Mouse (Mus musculus) bone marrow macrophage, adult 2 months (primary cell): ENCODE results near the gene Psmb10.

Experiments
- CTCF ChIP-seq: IDR thresholded peaks from 2 replicates; pipeline ENCODE4 v1.5.1; 2012; ENCODE audit warnings: low read depth, mild to moderate bottlenecking, low read length, moderate library complexity
- POLR2A ChIP-seq: IDR thresholded peaks from 2 replicates; pipeline ENCODE4 v1.6.1; 2012; ENCODE audit warnings: mild to moderate bottlenecking, low read depth, low read length, borderline replicate concordance

DNA sequence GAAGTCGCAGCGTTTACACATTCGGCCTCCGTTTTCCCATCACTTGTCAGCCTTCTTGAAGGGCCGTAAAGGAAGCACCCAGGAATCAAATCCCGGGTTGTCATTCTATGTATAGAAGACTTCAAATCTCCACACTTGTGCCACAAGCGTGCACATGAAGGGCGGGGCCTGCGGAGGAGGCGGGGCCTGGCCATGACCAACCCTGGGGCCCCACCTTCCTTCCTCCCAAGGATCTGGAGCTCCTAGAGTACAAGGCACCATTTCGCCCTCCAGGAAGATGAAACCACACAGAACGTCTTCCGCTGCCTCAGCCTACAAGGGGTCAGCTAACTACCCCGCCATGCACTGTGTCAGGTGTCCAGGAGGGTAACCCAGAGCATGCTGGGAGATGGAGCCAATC is 22.9 kb upstream of the Psmb10 start:
- no peak for TF ChIP-seq POLR2A
- no peak for TF ChIP-seq CTCF
